10 mouse cellular contexts compared by ENCODE assay signal in the genomic region with DNA sequence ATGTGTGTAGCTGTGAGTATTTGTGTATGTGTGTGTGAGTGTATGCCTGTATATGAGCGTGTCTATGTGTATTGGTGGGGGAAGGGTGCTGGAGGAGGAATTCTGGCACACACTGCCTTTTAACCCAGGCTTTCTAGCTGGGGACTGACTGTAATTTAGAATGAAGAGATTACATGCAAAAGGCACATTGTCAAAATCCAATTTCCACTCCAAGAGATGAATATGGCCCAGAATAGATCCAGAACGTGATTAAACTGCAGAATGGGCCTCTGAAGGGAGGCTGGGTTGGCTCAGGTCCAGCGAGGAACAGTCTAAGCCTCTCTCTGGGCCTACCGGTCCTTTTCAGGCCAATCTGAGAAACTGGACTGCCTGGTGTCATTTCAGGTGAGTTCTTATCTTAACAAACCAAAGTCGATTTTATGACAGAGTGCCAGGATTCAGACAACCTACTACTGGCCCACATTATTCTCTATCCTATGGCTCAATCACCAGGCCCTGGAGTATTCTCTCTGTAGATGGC. TPM values are rescaled to one million over a fixed set of nuclear protein-coding genes. Genes with fewer than 3 reads are reported as not detected.
A peak's percentile ranks its signal among the peaks of the same experiment; 100 is the strongest.
DNase-seq lines count a peak whose midpoint lies in the region; ATAC-seq lines count a peak whose summit lies in the region.
"Had no signal": no experiment of that assay in that cellular context is flagged by ENCODE, and none has a peak within 500 bp of the region (broad histone marks: within the 10 kb centered on the region; RNA-seq: fewer than 3 reads in every experiment).

No protein-coding gene starts in this region.

- peaks cover 3% of the 10 kb centered on the region; the same call in 1 of the 2 replicates for H3K4me1 ChIP-seq in hindbrain, embryonic 15.5 days (replicated peaks)
- no peaks in the 10 kb centered on the region for H3K4me1 ChIP-seq in hindbrain, embryonic 12.5 days
- H3K4me1 ChIP-seq in midbrain, embryonic 14.5 days (ENCODE audit: control insufficient read depth, insufficient read depth, low read length), result no peaks in the 10 kb centered on the region
- H3K4me1 ChIP-seq in midbrain, embryonic 11.5 days (ENCODE audit: control insufficient read depth, insufficient read depth, low read length), result no peaks in the 10 kb centered on the region
- no peaks in the 10 kb centered on the region for H3K4me1 ChIP-seq in forebrain, embryonic 14.5 days (ENCODE audit: control insufficient read depth, insufficient read depth, low read length)
- no peaks in the 10 kb centered on the region for H3K4me1 ChIP-seq in midbrain, embryonic 15.5 days

- peak; percentile 56 for ATAC-seq in hindbrain, embryonic 15.5 days (ENCODE audit: low FRiP score, low read depth)
- ATAC-seq in hindbrain, embryonic 12.5 days (ENCODE audit: low FRiP score), result no peak
- ATAC-seq in midbrain, embryonic 14.5 days (ENCODE audit: low FRiP score, low TSS enrichment), result no peak
- no peak for ATAC-seq in midbrain, embryonic 11.5 days (ENCODE audit: low FRiP score)
- no peak for ATAC-seq in forebrain, embryonic 14.5 days
- peak; percentile 52; the same call in 1 of the 2 replicates for ATAC-seq in midbrain, embryonic 15.5 days (replicated peaks)

- WGBS in hindbrain, embryonic 15.5 days, result 65% methylated on average over 5 of the region's 5 CpGs
- 84% methylated on average over 5 of the region's 5 CpGs for WGBS in hindbrain, embryonic 12.5 days
- 71% methylated on average over 5 of the region's 5 CpGs for WGBS in midbrain, embryonic 14.5 days
- WGBS in midbrain, embryonic 11.5 days, result 88% methylated on average over 5 of the region's 5 CpGs
- 62% methylated on average over 5 of the region's 5 CpGs for WGBS in forebrain, embryonic 14.5 days
- WGBS in midbrain, embryonic 15.5 days, result 60% methylated on average over 5 of the region's 5 CpGs

- no peaks in the 10 kb centered on the region for H3K27me3 ChIP-seq in hindbrain, embryonic 15.5 days
- H3K27me3 ChIP-seq in hindbrain, embryonic 12.5 days, result no peaks in the 10 kb centered on the region
- H3K27me3 ChIP-seq in midbrain, embryonic 14.5 days (ENCODE audit: control insufficient read depth, insufficient read depth, low read length), result no peaks in the 10 kb centered on the region
- no peaks in the 10 kb centered on the region for H3K27me3 ChIP-seq in midbrain, embryonic 11.5 days (ENCODE audit: control insufficient read depth, insufficient read depth, low read length)
- H3K27me3 ChIP-seq in forebrain, embryonic 14.5 days (replicated peaks; ENCODE audit: control insufficient read depth, insufficient read depth, low read length), result no peaks in the 10 kb centered on the region
- no peaks in the 10 kb centered on the region for H3K27me3 ChIP-seq in midbrain, embryonic 15.5 days (replicated peaks)
- H3K27me3 ChIP-seq: limb, embryonic 15.5 days had no signal

- H3K4me3 ChIP-seq in hindbrain, embryonic 15.5 days, result no peak overlapping the region
- no peak overlapping the region for H3K4me3 ChIP-seq in hindbrain, embryonic 12.5 days
- H3K4me3 ChIP-seq in midbrain, embryonic 14.5 days (replicated peaks; ENCODE audit: low read depth, low read length), result no peak overlapping the region
- no peak overlapping the region for H3K4me3 ChIP-seq in midbrain, embryonic 11.5 days (ENCODE audit: low read depth, low read length)
- H3K4me3 ChIP-seq in forebrain, embryonic 14.5 days (ENCODE audit: low read depth, low read length), result no peak overlapping the region
- H3K4me3 ChIP-seq in midbrain, embryonic 15.5 days, result no peak overlapping the region
- H3K4me3 ChIP-seq: limb, embryonic 15.5 days had no signal

- no peak overlapping the region for H3K27ac ChIP-seq in hindbrain, embryonic 15.5 days (replicated peaks)
- no peak overlapping the region for H3K27ac ChIP-seq in hindbrain, embryonic 12.5 days
- 0 out of 2 replicates have a peak overlapping the region, but pooled peaks have one; percentile 49 for H3K27ac ChIP-seq in midbrain, embryonic 14.5 days (replicated peaks; ENCODE audit: low read depth, low read length)
- H3K27ac ChIP-seq in midbrain, embryonic 11.5 days (ENCODE audit: low read depth, low read length), result no peak overlapping the region
- H3K27ac ChIP-seq in forebrain, embryonic 14.5 days (ENCODE audit: low read depth, low read length), result no peak overlapping the region
- peak overlapping the region; percentile 50 for H3K27ac ChIP-seq in midbrain, embryonic 15.5 days
- H3K27ac ChIP-seq: limb, embryonic 15.5 days had no signal

- H3K9ac ChIP-seq in hindbrain, embryonic 15.5 days, result no peak overlapping the region
- H3K9ac ChIP-seq in hindbrain, embryonic 12.5 days, result no peak overlapping the region
- no peak overlapping the region for H3K9ac ChIP-seq in midbrain, embryonic 14.5 days (replicated peaks; ENCODE audit: low read length)
- H3K9ac ChIP-seq in midbrain, embryonic 11.5 days (ENCODE audit: low read length), result no peak overlapping the region
- H3K9ac ChIP-seq in forebrain, embryonic 14.5 days (ENCODE audit: low read length), result no peak overlapping the region
- H3K9ac ChIP-seq in midbrain, embryonic 15.5 days, result no peak overlapping the region
- H3K9ac ChIP-seq: limb, embryonic 15.5 days had no signal

- no peaks in the 10 kb centered on the region for H3K36me3 ChIP-seq in hindbrain, embryonic 15.5 days
- no peaks in the 10 kb centered on the region for H3K36me3 ChIP-seq in hindbrain, embryonic 12.5 days
- no peaks in the 10 kb centered on the region for H3K36me3 ChIP-seq in midbrain, embryonic 14.5 days (ENCODE audit: control insufficient read depth, insufficient read depth, low read length)
- H3K36me3 ChIP-seq in midbrain, embryonic 11.5 days (ENCODE audit: control insufficient read depth, insufficient read depth, low read length), result no peaks in the 10 kb centered on the region
- no peaks in the 10 kb centered on the region for H3K36me3 ChIP-seq in forebrain, embryonic 14.5 days (ENCODE audit: control insufficient read depth, insufficient read depth, low read length)
- no peaks in the 10 kb centered on the region for H3K36me3 ChIP-seq in midbrain, embryonic 15.5 days (replicated peaks)
- H3K36me3 ChIP-seq: limb, embryonic 15.5 days had no signal

- H3K9me3 ChIP-seq in hindbrain, embryonic 15.5 days, result no peaks in the 10 kb centered on the region
- H3K9me3 ChIP-seq in hindbrain, embryonic 12.5 days (replicated peaks), result 0 out of 2 replicates have a peak, but pooled peaks cover 3% of the 10 kb centered on the region
- H3K9me3 ChIP-seq in midbrain, embryonic 14.5 days (ENCODE audit: control insufficient read depth, low read length), result no peaks in the 10 kb centered on the region
- no peaks in the 10 kb centered on the region; the same call in 1 of the 2 replicates for H3K9me3 ChIP-seq in midbrain, embryonic 11.5 days (ENCODE audit: control insufficient read depth, low read length)
- H3K9me3 ChIP-seq in forebrain, embryonic 14.5 days (replicated peaks; ENCODE audit: control insufficient read depth, low read length), result no peaks in the 10 kb centered on the region
- H3K9me3 ChIP-seq in midbrain, embryonic 15.5 days, result no peaks in the 10 kb centered on the region
- H3K9me3 ChIP-seq: limb, embryonic 15.5 days had no signal

- DNase-seq in midbrain, embryonic 14.5 days, result peak; percentile 51
- DNase-seq in midbrain, embryonic 11.5 days (ENCODE audit: low spot score, missing footprints), result no peak
- peak; percentile 43 for DNase-seq in forebrain, embryonic 14.5 days (ENCODE audit: low spot score)
- no peak for DNase-seq in retina, postnatal 1 day
- DNase-seq in spleen, adult 18-20 months, result no peak
- DNase-seq: heart, adult 18-20 months had no signal

- no peak overlapping the region for H3K4me2 ChIP-seq in hindbrain, embryonic 15.5 days
- H3K4me2 ChIP-seq in hindbrain, embryonic 12.5 days (replicated peaks), result no peak overlapping the region
- H3K4me2 ChIP-seq in midbrain, embryonic 14.5 days (ENCODE audit: low read length), result no peak overlapping the region
- H3K4me2 ChIP-seq in midbrain, embryonic 11.5 days, result no peak overlapping the region
- H3K4me2 ChIP-seq in forebrain, embryonic 14.5 days (ENCODE audit: low read length), result no peak overlapping the region
- H3K4me2 ChIP-seq in midbrain, embryonic 15.5 days, result no peak overlapping the region
- H3K4me2 ChIP-seq: limb, embryonic 15.5 days had no signal

RNA-seq across cellular contexts. Expression of gene Helt, which starts 29.3 kb away (rescaled TPM):
- 1.2 and 1.3 TPM in 2 replicates for polyA plus RNA-seq in hindbrain, embryonic 15.5 days (2015; fragmentation: Nextera tagmentation; extraction: Ambion mirVana)
- 1.2 and 2.8 TPM in 2 replicates for polyA plus RNA-seq in hindbrain, embryonic 12.5 days (2016; fragmentation: Nextera tagmentation; extraction: Ambion mirVana)
- 9.6 and 10.2 TPM in 2 replicates for polyA plus RNA-seq in midbrain, embryonic 14.5 days (2014; fragmentation: Nextera tagmentation; extraction: Ambion mirVana)
- polyA plus RNA-seq in midbrain, embryonic 11.5 days (2014; fragmentation: Nextera tagmentation; extraction: Ambion mirVana), result 48.9 and 49.0 TPM in 2 replicates
- polyA plus RNA-seq in forebrain, embryonic 14.5 days (2014; fragmentation: Nextera tagmentation; extraction: Ambion mirVana), result 5.4 and 5.9 TPM in 2 replicates
- 5.4 and 5.8 TPM in 2 replicates for polyA plus RNA-seq in midbrain, embryonic 15.5 days (2015; fragmentation: Nextera tagmentation; extraction: Ambion mirVana)
- polyA plus RNA-seq: limb, embryonic 15.5 days had no signal

Comparison
In these comparisons a context has a peak if more than half of its experiments do, and no peak if none do; other contexts are left out.
1. ATAC-seq: peak in hindbrain, embryonic 15.5 days (single experiment) and midbrain, embryonic 15.5 days (single experiment); none in hindbrain, embryonic 12.5 days (single experiment), midbrain, embryonic 14.5 days (single experiment), midbrain, embryonic 11.5 days (single experiment) and forebrain, embryonic 14.5 days (single experiment).
2. H3K27ac ChIP-seq: peak in midbrain, embryonic 14.5 days (single experiment) and midbrain, embryonic 15.5 days (single experiment); none in hindbrain, embryonic 15.5 days (single experiment), hindbrain, embryonic 12.5 days (single experiment), midbrain, embryonic 11.5 days (single experiment) and forebrain, embryonic 14.5 days (single experiment).
3. DNase-seq: peak in midbrain, embryonic 14.5 days (single experiment) and forebrain, embryonic 14.5 days (single experiment); none in midbrain, embryonic 11.5 days (single experiment), retina, postnatal 1 day (single experiment) and spleen, adult 18-20 months (0 of 2).